Comparison of ENCODE assay signal across 8 mouse cellular contexts in genomic region chr19:5715793-5716688, GRCm38 (mm10). TPM values are rescaled to one million over a fixed set of nuclear protein-coding genes. Genes with fewer than 3 reads are reported as not detected.
DNase-seq lines count a peak whose midpoint lies in the region; ATAC-seq lines count a peak whose summit lies in the region.

No protein-coding gene starts in this region.

- peak overlapping the region; percentile 35 for H3K9ac ChIP-seq in hindbrain, embryonic 14.5 days
- peak overlapping the region; percentile 60 for H3K9ac ChIP-seq in midbrain, embryonic 16.5 days (ENCODE audit: low read depth, low read length)

- peaks cover 14% of the 10 kb centered on the region for H3K4me1 ChIP-seq in hindbrain, embryonic 14.5 days (replicated peaks; ENCODE audit: control insufficient read depth, insufficient read depth, low read length)
- peaks cover 23% of the 10 kb centered on the region for H3K4me1 ChIP-seq in midbrain, embryonic 16.5 days (ENCODE audit: control insufficient read depth, insufficient read depth, low read length)

- peak overlapping the region; percentile 42 for H3K4me2 ChIP-seq in hindbrain, embryonic 14.5 days (replicated peaks)
- peak overlapping the region; percentile 52 for H3K4me2 ChIP-seq in midbrain, embryonic 16.5 days (ENCODE audit: low read length)

- H3K36me3 ChIP-seq in hindbrain, embryonic 14.5 days (replicated peaks; ENCODE audit: control insufficient read depth, insufficient read depth), result peaks cover 77% of the 10 kb centered on the region
- H3K36me3 ChIP-seq in midbrain, embryonic 16.5 days (ENCODE audit: control insufficient read depth, insufficient read depth, low read length), result peaks cover 9% of the 10 kb centered on the region

- DNase-seq in right cerebral cortex, adult 2 months (ENCODE audit: low spot score in 2 of 2), result peak; percentile 53 to 54
- no peak for DNase-seq in right cerebral cortex, adult 18-20 months
- DNase-seq in embryo, embryonic 10.5 days (ENCODE audit: low spot score), result peak; percentile 65
- DNase-seq in hindbrain, embryonic 14.5 days (ENCODE audit: low spot score), result peak; percentile 67
- peak; percentile 53 for DNase-seq in liver
- DNase-seq in yolk sac, embryonic 10.5 days (ENCODE audit: low spot score), result no peak
- no peak for DNase-seq in ovary, adult 18-20 months (ENCODE audit: low spot score)

- H3K27me3 ChIP-seq in hindbrain, embryonic 14.5 days (ENCODE audit: control insufficient read depth, insufficient read depth, low read length), result no peaks in the 10 kb centered on the region
- no peaks in the 10 kb centered on the region for H3K27me3 ChIP-seq in midbrain, embryonic 16.5 days (ENCODE audit: control insufficient read depth, insufficient read depth, low read depth, low read length)

- whole genome bisulfite sequencing in hindbrain, embryonic 14.5 days, result 19% methylated on average over 43 of the region's 43 CpGs
- WGBS in midbrain, embryonic 16.5 days, result 17% methylated on average over 43 of the region's 43 CpGs

- peak overlapping the region; percentile 11; the same call in 1 of the 2 replicates for H3K4me3 ChIP-seq in hindbrain, embryonic 14.5 days (replicated peaks; ENCODE audit: low read length)
- peak overlapping the region; percentile 40 for H3K4me3 ChIP-seq in midbrain, embryonic 16.5 days (ENCODE audit: low read depth, low read length)

- no peaks in the 10 kb centered on the region for H3K9me3 ChIP-seq in hindbrain, embryonic 14.5 days (ENCODE audit: control insufficient read depth, low read length)
- no peaks in the 10 kb centered on the region for H3K9me3 ChIP-seq in midbrain, embryonic 16.5 days (replicated peaks; ENCODE audit: control insufficient read depth, low read length, poor library complexity, severe bottlenecking)

- peak; percentile 60; the same call in 1 of the 2 replicates for ATAC-seq in hindbrain, embryonic 14.5 days (ENCODE audit: low FRiP score)
- ATAC-seq in midbrain, embryonic 16.5 days, result peak; percentile 74

- H3K27ac ChIP-seq in hindbrain, embryonic 14.5 days, result no peak overlapping the region
- H3K27ac ChIP-seq in midbrain, embryonic 16.5 days (ENCODE audit: low read length), result peak overlapping the region; percentile 61

RNA-seq across cellular contexts. Expression of gene Ehbp1l1, which starts 10.1 kb away (rescaled TPM):
- 9.2 and 12.5 TPM in 2 replicates for polyA plus RNA-seq in hindbrain, embryonic 14.5 days (2014; fragmentation: Nextera tagmentation; extraction: Ambion mirVana)
- 31.3 and 38.6 TPM in 2 replicates for polyA plus RNA-seq in midbrain, embryonic 16.5 days (2015; fragmentation: Nextera tagmentation; extraction: Ambion mirVana)

RNA-seq across cellular contexts. Expression of gene Kcnk7, which starts 11.9 kb away (rescaled TPM):
- 0.36 TPM in 1 of 2 replicates, not detected in the other for polyA plus RNA-seq in hindbrain, embryonic 14.5 days (2014; fragmentation: Nextera tagmentation; extraction: Ambion mirVana)
- polyA plus RNA-seq in midbrain, embryonic 16.5 days (2015; fragmentation: Nextera tagmentation; extraction: Ambion mirVana), result 0.15 TPM in 1 of 2 replicates, not detected in the other

RNA-seq across cellular contexts. Expression of gene Fam89b, which starts 13.4 kb away (rescaled TPM):
- 140 and 144 TPM in 2 replicates for polyA plus RNA-seq in hindbrain, embryonic 14.5 days (2014; fragmentation: Nextera tagmentation; extraction: Ambion mirVana)
- 116 and 131 TPM in 2 replicates for polyA plus RNA-seq in midbrain, embryonic 16.5 days (2015; fragmentation: Nextera tagmentation; extraction: Ambion mirVana)

RNA-seq across cellular contexts. Expression of gene Ltbp3, which starts 24.7 kb away (rescaled TPM):
- 13.8 and 15.8 TPM in 2 replicates for polyA plus RNA-seq in hindbrain, embryonic 14.5 days (2014; fragmentation: Nextera tagmentation; extraction: Ambion mirVana)
- 9.3 and 9.6 TPM in 2 replicates for polyA plus RNA-seq in midbrain, embryonic 16.5 days (2015; fragmentation: Nextera tagmentation; extraction: Ambion mirVana)

RNA-seq across cellular contexts. Expression of gene Pcnx3, which starts 27.3 kb away (rescaled TPM):
- 28.3 and 32.1 TPM in 2 replicates for polyA plus RNA-seq in hindbrain, embryonic 14.5 days (2014; fragmentation: Nextera tagmentation; extraction: Ambion mirVana)
- 23.9 and 25.3 TPM in 2 replicates for polyA plus RNA-seq in midbrain, embryonic 16.5 days (2015; fragmentation: Nextera tagmentation; extraction: Ambion mirVana)

Comparison
In these comparisons a context has a peak if more than half of its experiments do, and no peak if none do; other contexts are left out.
1. DNase-seq: peak in right cerebral cortex, adult 2 months (2 of 2), embryo, embryonic 10.5 days (single experiment), hindbrain, embryonic 14.5 days (single experiment) and liver (single experiment); none in right cerebral cortex, adult 18-20 months (single experiment), yolk sac, embryonic 10.5 days (single experiment) and ovary, adult 18-20 months (single experiment).